Mouse (Mus musculus) MEL (cell line): ENCODE results near the gene Rtp2.
A peak's percentile ranks its signal among the peaks of the same experiment; 100 is the strongest.

Experiments
- CTCF ChIP-seq, 3 experiments: IDR thresholded peaks in 2 of 3; conservative IDR thresholded peaks in 1 of 3; 2 replicates each; pipeline ENCODE4 v1.5.1; 2011 to 2012; ENCODE audit warnings: low read length in 3 of 3, low read depth in 2 of 3, mild to moderate bottlenecking in 2 of 3, improper control_type of control experiment in 1 of 3, inconsistent platforms in 1 of 3, mixed read lengths in 1 of 3, moderate library complexity in 1 of 3; ENCODE audit not compliant: control insufficient read depth in 1 of 3, insufficient read depth in 1 of 3, poor library complexity in 1 of 3, severe bottlenecking in 1 of 3
- ELF1 ChIP-seq: IDR thresholded peaks from 2 replicates; pipeline ENCODE4 v1.6.1; 2014; ENCODE audit warnings: low read depth, mild to moderate bottlenecking, inconsistent platforms, low read length, improper control_type of control experiment, moderate library complexity
- USF1 ChIP-seq: IDR thresholded peaks from 2 replicates; pipeline ENCODE4 v1.6.1; 2014; ENCODE audit warnings: low read depth, mild to moderate bottlenecking, inconsistent platforms, low read length, improper control_type of control experiment, moderate library complexity
- ZKSCAN1 ChIP-seq: IDR thresholded peaks from 2 replicates; pipeline ENCODE4 v1.6.1; 2012; ENCODE audit warnings: low read depth, mild to moderate bottlenecking, inconsistent platforms, low read length, improper control_type of control experiment, moderate library complexity

DNA sequence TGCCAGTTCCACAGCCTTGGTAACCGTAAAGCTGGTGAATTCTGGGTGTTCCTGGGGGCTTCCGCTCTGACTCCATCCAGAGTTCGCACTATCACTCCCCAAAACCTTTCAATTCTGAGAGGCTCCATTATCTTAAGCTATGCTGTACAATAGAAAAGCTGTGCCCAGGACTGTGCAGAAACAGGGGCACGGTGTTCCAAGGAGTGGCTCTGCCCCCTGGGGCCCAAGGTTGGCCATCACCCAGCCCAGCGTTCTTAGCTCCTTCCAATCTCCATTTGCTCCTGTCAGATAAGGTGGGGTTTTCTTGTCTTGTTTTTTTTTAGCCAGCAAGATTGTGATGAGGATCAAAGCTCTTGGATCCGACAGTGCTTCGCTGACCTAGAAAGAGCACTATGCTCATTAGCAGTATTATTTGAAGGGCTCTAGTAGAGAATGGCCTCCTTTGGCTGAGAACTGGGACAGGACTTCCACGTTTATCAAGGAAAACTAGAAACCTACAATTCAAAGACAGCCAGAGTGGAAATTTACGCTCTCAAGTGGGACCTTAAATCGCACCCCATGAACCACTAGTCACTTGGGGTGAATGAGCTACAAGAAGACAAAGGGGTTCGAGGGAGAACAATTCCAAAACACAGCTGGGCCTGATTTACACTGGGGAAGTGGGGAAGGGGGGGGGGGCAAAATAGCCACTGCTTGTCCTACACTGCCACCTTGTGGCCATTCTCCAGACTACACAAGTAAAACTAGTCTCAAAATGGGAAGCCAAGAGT lies 21.2 kb upstream of the Rtp2 start:
- TF ChIP-seq ELF1 (no peak), USF1 (no peak), ZKSCAN1 (no peak), CTCF (IDR thresholded peaks at IDR 0.05 in 2 of 3, conservative IDR thresholded peaks at IDR 0.05 in 1 of 3; ENCODE audit: control insufficient read depth in 1 of 3, insufficient read depth in 1 of 3, low read depth in 2 of 3, low read length in 3 of 3, poor library complexity in 1 of 3, severe bottlenecking in 1 of 3) (peak; percentile 25 to 67 (median 40))
